Mouse (Mus musculus): ENCODE results near the gene Mrtfa. TPM values are rescaled to one million over a fixed set of nuclear protein-coding genes. Genes with fewer than 3 reads are reported as not detected.

The Mrtfa gene
- polyA plus RNA-seq, 1 experiment from 2014 or later, result 25.0 TPM

GRCm38 (mm10) chr15:81091718-81092117 lies 98.8 kb downstream of the Mrtfa start:
- no peak for DNase-seq (ENCODE audit: low spot score)
- H3K4me1 ChIP-seq, result peaks cover 15% of the 10 kb centered on the region
- no peak overlapping the region for H3K4me3 ChIP-seq
- WGBS, result 82% methylated on average over 9 of the region's 9 CpGs
- H3K27ac ChIP-seq (replicated peaks), result no peak overlapping the region
- no peaks in the 10 kb centered on the region for H3K36me3 ChIP-seq (replicated peaks)
- H3K27me3 ChIP-seq (replicated peaks; ENCODE audit: low read depth, poor library complexity, severe bottlenecking), result no peaks in the 10 kb centered on the region
- no peaks in the 10 kb centered on the region for H3K9me3 ChIP-seq

GRCm38 (mm10) chr15:81087529-81087928 lies 103.0 kb downstream of the Mrtfa start:
- no peak for DNase-seq (ENCODE audit: low spot score)
- Histone ChIP-seq H3K9me3 (no peaks in the 10 kb centered on the region), H3K36me3 (replicated peaks) (no peaks in the 10 kb centered on the region), H3K27me3 (replicated peaks; ENCODE audit: low read depth, poor library complexity, severe bottlenecking) (no peaks in the 10 kb centered on the region), H3K4me1 (peaks cover 31% of the 10 kb centered on the region), H3K4me3 (no peak overlapping the region), H3K27ac (replicated peaks) (no peak overlapping the region)
- WGBS, result 78% methylated on average over 7 of the region's 7 CpGs

- no peak overlapping the region for H3K4me3 ChIP-seq
- H3K9me3 ChIP-seq, result no peaks in the 10 kb centered on the region
- H3K36me3 ChIP-seq (replicated peaks), result no peaks in the 10 kb centered on the region
- peaks cover 31% of the 10 kb centered on the region for H3K4me1 ChIP-seq
- no peak overlapping the region for H3K27ac ChIP-seq (replicated peaks)
- no peaks in the 10 kb centered on the region for H3K27me3 ChIP-seq (replicated peaks; ENCODE audit: low read depth, poor library complexity, severe bottlenecking)
- 88% methylated on average over 8 of the region's 8 CpGs for WGBS
- no peak for DNase-seq (ENCODE audit: low spot score)
These were observed 103.7 kb downstream of the Mrtfa start for GRCm38 (mm10) chr15:81086644-81087480.

GRCm38 (mm10) chr15:81083826-81084225 lies 106.7 kb downstream of the Mrtfa start:
- peaks cover 38% of the 10 kb centered on the region for H3K4me1 ChIP-seq
- no peak overlapping the region for H3K27ac ChIP-seq (replicated peaks)
- WGBS, result 76% methylated on average over 9 of the region's 9 CpGs
- H3K4me3 ChIP-seq, result no peak overlapping the region
- DNase-seq (ENCODE audit: low spot score), result no peak
- no peaks in the 10 kb centered on the region for H3K36me3 ChIP-seq (replicated peaks)
- no peaks in the 10 kb centered on the region for H3K9me3 ChIP-seq
- H3K27me3 ChIP-seq (replicated peaks; ENCODE audit: low read depth, poor library complexity, severe bottlenecking), result no peaks in the 10 kb centered on the region

GRCm38 (mm10) chr15:81083281-81083680 lies 107.3 kb downstream of the Mrtfa start:
- no peaks in the 10 kb centered on the region for H3K9me3 ChIP-seq
- no peak overlapping the region for H3K4me3 ChIP-seq
- H3K36me3 ChIP-seq (replicated peaks), result no peaks in the 10 kb centered on the region
- no peak for DNase-seq (ENCODE audit: low spot score)
- no peaks in the 10 kb centered on the region for H3K27me3 ChIP-seq (replicated peaks; ENCODE audit: low read depth, poor library complexity, severe bottlenecking)
- H3K27ac ChIP-seq (replicated peaks), result no peak overlapping the region
- 62% methylated on average over 4 of the region's 4 CpGs for WGBS
- H3K4me1 ChIP-seq, result peaks cover 38% of the 10 kb centered on the region

- Histone ChIP-seq H3K27ac (replicated peaks) (no peak overlapping the region), H3K9me3 (no peaks in the 10 kb centered on the region), H3K27me3 (replicated peaks; ENCODE audit: low read depth, poor library complexity, severe bottlenecking) (no peaks in the 10 kb centered on the region), H3K4me1 (peaks cover 24% of the 10 kb centered on the region), H3K36me3 (replicated peaks) (no peaks in the 10 kb centered on the region), H3K4me3 (no peak overlapping the region)
- DNase-seq (ENCODE audit: low spot score), result no peak
- WGBS, result 56% methylated on average over 4 of the region's 4 CpGs
These were observed 109.3 kb downstream of the Mrtfa start for GRCm38 (mm10) chr15:81081216-81081615.

- no peak for DNase-seq (ENCODE audit: low spot score)
- no peak overlapping the region for H3K4me3 ChIP-seq
- H3K27me3 ChIP-seq (replicated peaks; ENCODE audit: low read depth, poor library complexity, severe bottlenecking), result no peaks in the 10 kb centered on the region
- no peaks in the 10 kb centered on the region for H3K9me3 ChIP-seq
- WGBS, result 97% methylated on average over 9 of the region's 9 CpGs
- H3K4me1 ChIP-seq, result peaks cover 17% of the 10 kb centered on the region
- 0 out of 2 replicates have a peak, but pooled peaks cover under 1% of the 10 kb centered on the region for H3K36me3 ChIP-seq (replicated peaks)
- H3K27ac ChIP-seq (replicated peaks), result no peak overlapping the region
These were observed 110.2 kb downstream of the Mrtfa start for GRCm38 (mm10) chr15:81080405-81080804.

GRCm38 (mm10) chr15:81079255-81079654 lies 111.3 kb downstream of the Mrtfa start:
- WGBS, result 93% methylated on average over 3 of the region's 3 CpGs
- Histone ChIP-seq H3K4me1 (peaks cover 17% of the 10 kb centered on the region), H3K36me3 (replicated peaks) (0 out of 2 replicates have a peak, but pooled peaks cover 4% of the 10 kb centered on the region), H3K27me3 (replicated peaks; ENCODE audit: low read depth, poor library complexity, severe bottlenecking) (no peaks in the 10 kb centered on the region), H3K27ac (replicated peaks) (no peak overlapping the region), H3K9me3 (no peaks in the 10 kb centered on the region), H3K4me3 (no peak overlapping the region)
- no peak for DNase-seq (ENCODE audit: low spot score)

GRCm38 (mm10) chr15:81077551-81077950 lies 113.0 kb downstream of the Mrtfa start:
- Histone ChIP-seq H3K4me3 (no peak overlapping the region), H3K36me3 (replicated peaks) (0 out of 2 replicates have a peak, but pooled peaks cover 4% of the 10 kb centered on the region), H3K27ac (replicated peaks) (no peak overlapping the region), H3K9me3 (no peaks in the 10 kb centered on the region), H3K4me1 (peaks cover 6% of the 10 kb centered on the region), H3K27me3 (replicated peaks; ENCODE audit: low read depth, poor library complexity, severe bottlenecking) (no peaks in the 10 kb centered on the region)
- 94% methylated on average over 4 of the region's 4 CpGs for WGBS
- no peak for DNase-seq (ENCODE audit: low spot score)

- H3K36me3 ChIP-seq (replicated peaks), result 0 out of 2 replicates have a peak, but pooled peaks cover 4% of the 10 kb centered on the region
- H3K9me3 ChIP-seq, result no peaks in the 10 kb centered on the region
- WGBS, result 89% methylated on average over 1 of the region's 1 CpGs
- H3K4me3 ChIP-seq, result no peak overlapping the region
- DNase-seq (ENCODE audit: low spot score), result no peak
- no peaks in the 10 kb centered on the region for H3K27me3 ChIP-seq (replicated peaks; ENCODE audit: low read depth, poor library complexity, severe bottlenecking)
- no peak overlapping the region for H3K27ac ChIP-seq (replicated peaks)
- H3K4me1 ChIP-seq, result no peaks in the 10 kb centered on the region
These were observed 116.0 kb downstream of the Mrtfa start for GRCm38 (mm10) chr15:81074543-81074942.

- Histone ChIP-seq H3K36me3 (replicated peaks) (peaks cover 9% of the 10 kb centered on the region; the same call in 1 of the 2 replicates), H3K4me3 (no peak overlapping the region), H3K27ac (replicated peaks) (no peak overlapping the region), H3K4me1 (no peaks in the 10 kb centered on the region), H3K27me3 (replicated peaks; ENCODE audit: low read depth, poor library complexity, severe bottlenecking) (no peaks in the 10 kb centered on the region), H3K9me3 (no peaks in the 10 kb centered on the region)
- no peak for DNase-seq (ENCODE audit: low spot score)
- WGBS, result 75% methylated on average over 2 of the region's 2 CpGs
These were observed 116.8 kb downstream of the Mrtfa start for GRCm38 (mm10) chr15:81073751-81074150.

- Histone ChIP-seq H3K27ac (replicated peaks) (no peak overlapping the region), H3K4me3 (no peak overlapping the region), H3K9me3 (no peaks in the 10 kb centered on the region), H3K27me3 (replicated peaks; ENCODE audit: low read depth, poor library complexity, severe bottlenecking) (no peaks in the 10 kb centered on the region), H3K4me1 (no peaks in the 10 kb centered on the region), H3K36me3 (replicated peaks) (peaks cover 9% of the 10 kb centered on the region; the same call in 1 of the 2 replicates)
- DNase-seq (ENCODE audit: low spot score), result no peak
- 67% methylated on average over 2 of the region's 2 CpGs for WGBS
These were observed 117.8 kb downstream of the Mrtfa start for GRCm38 (mm10) chr15:81072748-81073147.

- Histone ChIP-seq H3K36me3 (replicated peaks) (peaks cover 9% of the 10 kb centered on the region; the same call in 1 of the 2 replicates), H3K27ac (replicated peaks) (no peak overlapping the region), H3K27me3 (replicated peaks; ENCODE audit: low read depth, poor library complexity, severe bottlenecking) (no peaks in the 10 kb centered on the region), H3K9me3 (no peaks in the 10 kb centered on the region), H3K4me3 (no peak overlapping the region), H3K4me1 (no peaks in the 10 kb centered on the region)
- DNase-seq (ENCODE audit: low spot score), result no peak
- WGBS, result 87% methylated on average over 1 of the region's 1 CpGs
These were observed 120.1 kb downstream of the Mrtfa start for GRCm38 (mm10) chr15:81070470-81070869.

All from embryonic facial prominence, embryonic 10.5 days (tissue).